Mouse (Mus musculus) heart, embryonic 12.5 days (tissue): Measurements from ENCODE around the gene Rel. TPM values are rescaled to one million over a fixed set of nuclear protein-coding genes. Genes with fewer than 3 reads are reported as not detected.
"Not testable (repeated sequence)": the region's sequence is repeated elsewhere in the genome, so short reads cannot be mapped to it uniquely, and the experiment has no call there.

Source experiments
- ATAC-seq: fragments of 200-750 bp; cut with Nextera tagmentation; 2 replicates; pipeline ENCODE4 v1.8.0; 2017; ENCODE audit warnings: moderate TSS enrichment, moderate library complexity; ENCODE audit not compliant: insufficient number of reproducible peaks, low FRiP score
- H3K27ac ChIP-seq: fragments of 300-500 bp; sonication (generic); 2 replicates; pipeline ENCODE4 v1.5.1; 2016; ENCODE audit warnings: mild to moderate bottlenecking, moderate library complexity; ENCODE audit not compliant: poor library complexity, severe bottlenecking
- H3K27me3 ChIP-seq: fragments of 300-500 bp; sonication (generic); replicated peaks from 2 replicates; pipeline ENCODE4 v1.6.1; 2016; ENCODE audit warnings: mild to moderate bottlenecking, moderate library complexity
- H3K36me3 ChIP-seq: fragments of 300-500 bp; sonication (generic); 2 replicates; pipeline ENCODE4 v1.6.1; 2016; ENCODE audit warnings: mild to moderate bottlenecking, moderate library complexity
- H3K4me1 ChIP-seq: fragments of 300-500 bp; sonication (generic); replicated peaks from 2 replicates; pipeline ENCODE4 v1.6.1; 2016; ENCODE audit warnings: mild to moderate bottlenecking
- H3K4me2 ChIP-seq: fragments of 300-500 bp; sonication (generic); 2 replicates; pipeline ENCODE4 v1.6.1; 2016; ENCODE audit warnings: mild to moderate bottlenecking, moderate library complexity
- H3K4me3 ChIP-seq: fragments of 300-500 bp; sonication (generic); 2 replicates; pipeline ENCODE4 v1.5.1; 2016; ENCODE audit warnings: mild to moderate bottlenecking
- H3K9ac ChIP-seq: fragments of 300-500 bp; sonication (generic); 2 replicates; pipeline ENCODE4 v1.6.1; 2016; ENCODE audit warnings: mild to moderate bottlenecking, moderate library complexity
- H3K9me3 ChIP-seq: fragments of 300-500 bp; sonication (generic); replicated peaks from 2 replicates; pipeline ENCODE4 v1.6.1; 2016; ENCODE audit warnings: mild to moderate bottlenecking, moderate library complexity
- WGBS: fragments of 180-500 bp; shearing (Covaris S2); methylation state at CpG from one replicate; pipeline ENCODE4 v1.1.7; 2016; 5-methylcytosine and 5-hydroxymethylcytosine counted together
- polyA plus RNA-seq: library from polyadenylated mRNA; unstranded; fragments of >200 nt; fragmentation: Nextera tagmentation; extraction: Ambion mirVana; gene quantifications from 2 replicates; pipeline ENCODE4 v1.2.1, GENCODE M21; 2016

Gene Rel
- polyA plus RNA-seq, 1 experiment from 2014 or later = 2.2 TPM

DNA sequence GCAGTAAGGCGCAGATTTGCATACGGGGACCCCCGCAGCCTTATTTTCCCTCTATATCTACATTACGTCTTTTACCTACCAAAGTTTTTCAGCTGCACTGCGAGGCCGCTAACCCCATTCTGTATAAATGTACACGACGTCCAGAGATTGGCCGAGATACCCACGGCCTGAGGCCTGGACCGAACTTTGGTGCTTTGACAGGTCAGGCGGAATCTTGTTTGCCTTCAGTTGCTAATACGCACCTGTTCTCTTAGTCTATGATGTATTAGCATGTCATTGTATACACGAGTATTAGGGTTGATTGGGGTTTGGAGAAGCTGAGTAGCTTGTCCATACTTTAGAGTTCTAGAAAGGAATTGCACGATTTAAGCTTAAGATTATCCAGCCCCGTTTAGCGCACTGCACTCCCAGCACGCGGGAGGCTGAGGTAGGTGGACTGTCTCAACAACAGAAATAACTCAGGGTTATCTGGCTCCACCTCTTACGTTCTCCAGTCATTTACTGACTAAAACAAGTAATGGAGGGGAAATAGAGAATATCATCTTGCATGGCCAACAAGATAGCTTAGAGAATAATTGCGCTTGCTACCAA lies 832 bp upstream of the Rel start:
- peak overlapping the region; percentile 72 for H3K9ac ChIP-seq
- H3K36me3 ChIP-seq = no peaks in the 10 kb centered on the region
- 6% methylated on average over 21 of the region's 21 CpGs for WGBS
- peak overlapping the region; percentile 63 for H3K4me3 ChIP-seq
- no peaks in the 10 kb centered on the region for H3K9me3 ChIP-seq
- peaks cover 13% of the 10 kb centered on the region for H3K4me1 ChIP-seq
- no peak for ATAC-seq
- peak overlapping the region; percentile 94 for H3K27ac ChIP-seq
- H3K27me3 ChIP-seq = no peaks in the 10 kb centered on the region
- peak overlapping the region; percentile 85 for H3K4me2 ChIP-seq

DNA sequence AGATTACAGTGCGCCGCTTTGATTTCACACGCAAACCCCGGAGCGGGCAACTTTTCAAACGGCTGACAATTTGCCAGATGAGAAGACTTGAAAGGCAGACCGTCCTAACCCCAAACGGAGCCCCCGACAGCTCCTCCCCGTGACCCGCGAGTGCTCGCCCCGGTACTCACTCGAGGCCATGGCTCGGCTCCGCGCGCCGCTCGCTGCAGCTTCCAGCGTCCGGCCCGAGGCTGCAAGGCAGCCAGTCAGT lies 335 bp downstream of the Rel start:
- Histone ChIP-seq H3K4me1 (peaks cover 13% of the 10 kb centered on the region), H3K4me3 (peak overlapping the region; percentile 63), H3K9ac (peak overlapping the region; percentile 72), H3K4me2 (peak overlapping the region; percentile 85), H3K27ac (peak overlapping the region; percentile 94), H3K27me3 (no peaks in the 10 kb centered on the region), H3K36me3 (no peaks in the 10 kb centered on the region), H3K9me3 (no peaks in the 10 kb centered on the region)
- no peak; the same call in 1 of the 2 replicates for ATAC-seq
- WGBS = under 1% methylated on average over 24 of the region's 24 CpGs

DNA sequence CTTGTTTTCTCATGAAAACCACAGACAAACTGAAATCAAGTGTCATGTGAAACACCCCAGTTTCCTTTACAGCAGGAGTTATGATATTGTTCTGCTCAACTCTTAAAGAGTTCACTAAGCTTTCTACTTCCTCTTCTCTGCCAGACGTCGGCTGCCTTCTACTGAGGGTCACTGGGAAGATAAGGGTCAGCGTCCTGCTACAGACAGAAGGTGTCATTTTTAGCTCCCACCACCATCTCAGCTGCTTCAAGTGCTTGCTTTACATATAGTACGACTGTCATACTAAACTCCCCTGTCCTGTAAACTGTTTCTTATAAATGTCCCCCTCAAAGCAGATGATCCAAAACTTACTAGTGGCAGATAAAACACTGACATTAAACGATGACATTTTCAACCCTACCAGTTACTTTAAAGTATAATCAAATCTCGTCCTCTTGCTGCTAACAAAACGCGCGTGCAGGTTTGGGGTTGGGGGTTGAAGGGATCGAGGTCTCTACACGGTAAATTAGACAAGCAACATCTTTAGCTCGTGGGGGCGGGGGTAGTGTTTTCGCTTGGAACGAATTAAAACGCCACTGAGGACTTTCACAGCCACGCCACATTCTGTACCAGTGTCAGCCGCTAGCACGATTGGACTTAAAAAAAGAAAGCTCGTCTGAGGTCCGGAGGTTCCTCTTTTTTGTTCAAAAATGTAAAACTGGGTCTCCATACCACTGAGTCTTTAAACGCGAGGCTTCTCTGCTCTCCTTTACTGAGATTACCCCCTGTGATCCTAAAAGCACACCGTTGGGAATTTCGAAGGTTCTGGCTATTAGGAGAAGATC lies 872 bp downstream of the Rel start:
- peak overlapping the region; percentile 94 for H3K27ac ChIP-seq
- ATAC-seq = no peak
- no peaks in the 10 kb centered on the region for H3K27me3 ChIP-seq
- no peaks in the 10 kb centered on the region for H3K9me3 ChIP-seq
- H3K9ac ChIP-seq = peak overlapping the region; percentile 72
- WGBS = under 1% methylated on average over 25 of the region's 25 CpGs
- peak overlapping the region; percentile 63 for H3K4me3 ChIP-seq
- H3K4me2 ChIP-seq = peak overlapping the region; percentile 85
- H3K4me1 ChIP-seq = peaks cover 13% of the 10 kb centered on the region
- no peaks in the 10 kb centered on the region for H3K36me3 ChIP-seq

DNA sequence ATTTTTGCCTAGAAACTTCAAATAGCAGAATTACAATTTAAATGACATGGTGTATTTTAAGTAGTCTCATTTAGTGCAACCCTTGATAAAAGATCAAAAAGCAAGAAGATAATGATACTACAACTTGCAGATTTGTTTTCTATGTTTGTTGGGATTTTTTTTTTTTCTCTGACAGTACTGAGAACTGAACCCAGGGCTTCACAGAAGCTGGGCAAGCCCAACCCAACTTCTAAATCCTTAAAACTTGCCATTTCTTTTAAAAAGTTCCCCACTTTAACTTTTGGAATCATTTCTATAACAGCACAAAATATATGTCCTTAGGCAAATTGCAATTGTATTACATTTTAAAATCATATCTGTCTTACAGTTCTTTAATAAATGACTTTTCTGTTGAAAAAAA lies 1.7 kb downstream of the Rel start:
- Histone ChIP-seq H3K9ac (no peak overlapping the region), H3K27ac (no peak overlapping the region), H3K4me2 (no peak overlapping the region), H3K27me3 (no peaks in the 10 kb centered on the region), H3K4me1 (peaks cover 13% of the 10 kb centered on the region), H3K9me3 (no peaks in the 10 kb centered on the region), H3K4me3 (no peak overlapping the region), H3K36me3 (no peaks in the 10 kb centered on the region)
- ATAC-seq = no peak

DNA sequence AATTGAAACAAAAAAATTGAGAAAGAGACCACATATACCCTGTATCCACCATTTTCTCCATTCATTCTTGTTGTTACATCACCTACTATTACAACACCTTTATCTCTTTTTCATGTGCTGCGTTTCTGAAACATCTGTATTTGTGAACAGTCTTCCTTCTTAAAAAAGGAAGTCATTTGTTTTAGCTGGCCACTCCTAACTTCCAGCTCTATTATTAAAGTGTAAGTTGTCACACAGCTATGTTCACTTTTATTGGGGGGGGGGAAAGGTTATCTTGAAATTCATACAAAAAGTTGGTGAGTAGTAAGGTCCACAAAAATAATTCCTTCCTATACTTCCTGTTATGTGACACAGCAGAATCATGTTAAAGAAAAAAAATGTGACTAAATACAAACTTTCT lies 2.8 kb downstream of the Rel start:
- peaks cover 11% of the 10 kb centered on the region for H3K4me1 ChIP-seq
- no peaks in the 10 kb centered on the region for H3K9me3 ChIP-seq
- H3K27me3 ChIP-seq = no peaks in the 10 kb centered on the region
- WGBS = 43% methylated on average over 1 of the region's 1 CpGs
- H3K9ac ChIP-seq = no peak overlapping the region
- H3K4me3 ChIP-seq = no peak overlapping the region
- H3K4me2 ChIP-seq = no peak overlapping the region
- no peaks in the 10 kb centered on the region for H3K36me3 ChIP-seq
- no peak overlapping the region for H3K27ac ChIP-seq
- ATAC-seq = no peak

DNA sequence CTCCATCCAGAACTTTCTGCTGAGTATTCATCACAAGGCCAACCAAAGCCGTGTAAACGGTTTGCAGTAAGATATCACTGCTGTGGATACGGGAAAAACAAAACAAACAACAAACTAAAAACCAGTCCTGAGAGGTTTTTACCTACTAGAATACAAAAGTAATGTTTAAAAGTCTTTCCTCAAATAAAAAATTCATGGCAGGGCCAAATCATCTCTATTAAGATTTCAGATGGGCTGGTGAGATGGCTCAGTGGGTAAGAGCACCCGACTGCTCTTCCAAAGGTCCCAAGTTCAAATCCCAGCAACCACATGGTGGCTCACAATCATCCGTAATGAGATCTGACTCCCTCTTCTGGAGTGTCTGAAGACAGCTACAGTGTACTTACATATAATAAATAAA lies 3.4 kb downstream of the Rel start:
- H3K27me3 ChIP-seq, H3K9me3 ChIP-seq, H3K4me3 ChIP-seq, H3K9ac ChIP-seq, H3K4me1 ChIP-seq, H3K36me3 ChIP-seq, H3K27ac ChIP-seq, H3K4me2 ChIP-seq, ATAC-seq: not testable (repeated sequence)
- WGBS = 82% methylated on average over 5 of the region's 5 CpGs

DNA sequence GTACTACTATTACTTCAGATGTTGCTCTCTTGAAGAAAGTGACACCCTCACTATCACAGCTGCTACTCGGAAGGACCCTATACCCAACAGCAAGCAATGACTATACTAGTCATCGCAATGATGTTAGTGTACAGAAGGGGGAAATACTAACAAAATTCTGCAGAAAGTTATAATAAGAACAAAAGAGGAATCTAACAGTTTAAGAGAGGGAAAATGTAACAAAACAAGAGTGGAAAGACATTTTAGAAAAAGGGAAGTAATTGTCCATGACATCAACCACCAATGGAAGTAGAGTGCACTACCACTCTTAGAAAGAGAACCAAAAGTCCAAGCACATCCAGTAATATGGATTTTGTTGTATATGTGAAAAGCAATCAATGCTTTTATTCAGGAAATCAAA lies 8.1 kb downstream of the Rel start:
- WGBS = 82% methylated on average over 2 of the region's 2 CpGs
- Histone ChIP-seq H3K4me3 (no peak overlapping the region), H3K27me3 (no peaks in the 10 kb centered on the region), H3K9ac (no peak overlapping the region), H3K4me1 (no peaks in the 10 kb centered on the region), H3K36me3 (no peaks in the 10 kb centered on the region), H3K4me2 (no peak overlapping the region), H3K27ac (no peak overlapping the region), H3K9me3 (no peaks in the 10 kb centered on the region)
- ATAC-seq = no peak

DNA sequence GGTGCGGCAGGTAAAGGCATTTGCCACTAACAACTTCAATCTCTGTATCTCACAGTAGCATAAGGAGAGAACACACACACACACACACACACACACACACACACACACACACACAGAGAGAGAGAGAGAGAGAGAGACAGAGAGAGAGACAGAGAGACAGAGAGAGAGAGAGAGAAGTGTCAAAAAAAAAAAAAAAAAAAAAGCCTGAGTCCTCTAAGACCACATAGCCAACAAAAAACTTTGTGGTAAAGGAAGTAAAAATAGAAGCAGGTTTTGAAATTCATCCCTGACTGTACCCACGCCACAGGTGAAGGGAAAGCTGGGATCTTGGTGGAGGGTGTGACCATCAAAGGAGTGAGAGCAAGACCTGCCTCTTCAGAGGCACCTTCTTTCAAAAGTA lies 12.6 kb downstream of the Rel start:
- Histone ChIP-seq H3K4me1 (no peaks in the 10 kb centered on the region), H3K27ac (no peak overlapping the region), H3K4me3 (no peak overlapping the region), H3K9ac (no peak overlapping the region), H3K36me3 (no peaks in the 10 kb centered on the region), H3K27me3 (no peaks in the 10 kb centered on the region), H3K4me2 (no peak overlapping the region), H3K9me3 (no peaks in the 10 kb centered on the region)
- 82% methylated on average over 2 of the region's 2 CpGs for WGBS
- ATAC-seq = no peak

DNA sequence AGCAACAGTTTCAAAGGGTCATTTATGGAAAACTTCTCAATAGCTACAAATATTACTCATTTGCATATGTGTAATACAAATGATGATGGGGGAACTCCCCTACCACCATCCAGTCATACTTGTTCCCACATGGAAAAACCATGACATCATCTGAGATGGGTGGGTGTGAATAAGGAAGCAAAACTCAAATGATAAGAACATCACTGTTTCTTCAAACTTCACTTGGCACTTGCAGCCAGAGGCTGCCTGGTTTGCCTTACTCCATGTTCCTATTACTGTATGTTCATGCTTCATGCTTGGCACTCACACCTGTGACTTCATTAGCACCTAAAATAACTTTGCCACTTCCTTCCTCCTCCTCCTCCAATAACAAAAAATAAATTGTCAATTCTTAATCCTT lies 16.4 kb downstream of the Rel start:
- Histone ChIP-seq H3K36me3 (no peaks in the 10 kb centered on the region), H3K9me3 (no peaks in the 10 kb centered on the region), H3K4me3 (no peak overlapping the region), H3K27me3 (no peaks in the 10 kb centered on the region), H3K4me2 (no peak overlapping the region), H3K27ac (no peak overlapping the region), H3K9ac (no peak overlapping the region), H3K4me1 (no peaks in the 10 kb centered on the region)
- ATAC-seq = no peak

DNA sequence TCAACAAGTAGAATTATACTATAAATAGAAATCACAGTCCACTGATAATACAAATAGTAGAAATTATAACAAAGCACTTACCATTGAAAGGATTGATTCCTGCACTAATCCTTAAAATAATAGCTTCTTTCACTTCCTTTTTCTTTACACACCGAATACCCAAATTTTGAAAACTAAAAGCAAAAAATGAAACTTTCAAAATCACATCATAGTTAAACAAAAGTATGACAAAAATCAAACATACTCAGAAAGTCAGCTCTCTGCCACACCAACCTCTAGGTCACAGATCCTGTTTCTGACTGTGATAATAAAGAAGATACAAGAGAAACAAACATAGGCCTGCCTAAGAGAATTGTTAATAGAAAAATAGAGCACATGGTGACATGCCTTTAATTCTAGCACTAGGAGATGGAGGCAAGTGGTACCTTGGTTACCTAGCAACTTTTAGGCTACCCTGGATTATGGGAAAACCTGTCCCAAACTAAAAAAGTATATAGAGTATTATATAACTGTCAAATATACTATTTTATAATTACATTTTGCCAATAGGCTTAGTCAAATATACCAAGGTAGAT lies 17.5 kb downstream of the Rel start:
- Histone ChIP-seq H3K4me2 (no peak overlapping the region), H3K9ac (no peak overlapping the region), H3K4me3 (no peak overlapping the region), H3K9me3 (no peaks in the 10 kb centered on the region), H3K27me3 (no peaks in the 10 kb centered on the region), H3K36me3 (no peaks in the 10 kb centered on the region), H3K4me1 (no peaks in the 10 kb centered on the region), H3K27ac (no peak overlapping the region)
- WGBS = 87% methylated on average over 1 of the region's 1 CpGs
- no peak for ATAC-seq

DNA sequence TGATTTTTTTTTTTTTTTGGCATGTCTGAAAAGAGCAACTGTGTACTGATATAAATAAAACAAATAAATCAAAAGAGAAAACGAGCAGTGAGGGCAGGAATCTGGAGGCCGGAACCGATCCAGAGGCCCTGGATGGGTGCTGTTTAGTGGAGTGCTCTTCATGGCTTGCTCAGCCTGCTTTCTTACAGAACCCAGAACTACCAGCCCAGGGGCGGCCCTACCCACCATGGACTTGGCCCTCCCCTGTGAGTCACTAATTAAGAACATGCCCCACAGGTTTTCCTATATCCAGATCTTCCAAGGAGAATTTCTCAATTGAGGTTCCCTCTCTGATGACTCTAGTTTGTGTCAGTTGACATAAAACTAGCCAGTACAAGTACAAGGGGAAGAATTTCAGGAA lies 24.7 kb downstream of the Rel start:
- no peak overlapping the region for H3K27ac ChIP-seq
- H3K9me3 ChIP-seq = no peaks in the 10 kb centered on the region
- no peaks in the 10 kb centered on the region for H3K27me3 ChIP-seq
- H3K4me3 ChIP-seq = no peak overlapping the region
- no peak overlapping the region for H3K9ac ChIP-seq
- no peaks in the 10 kb centered on the region for H3K4me1 ChIP-seq
- no peak for ATAC-seq
- no peak overlapping the region for H3K4me2 ChIP-seq
- 83% methylated on average over 4 of the region's 4 CpGs for WGBS
- H3K36me3 ChIP-seq = peaks cover 19% of the 10 kb centered on the region

DNA sequence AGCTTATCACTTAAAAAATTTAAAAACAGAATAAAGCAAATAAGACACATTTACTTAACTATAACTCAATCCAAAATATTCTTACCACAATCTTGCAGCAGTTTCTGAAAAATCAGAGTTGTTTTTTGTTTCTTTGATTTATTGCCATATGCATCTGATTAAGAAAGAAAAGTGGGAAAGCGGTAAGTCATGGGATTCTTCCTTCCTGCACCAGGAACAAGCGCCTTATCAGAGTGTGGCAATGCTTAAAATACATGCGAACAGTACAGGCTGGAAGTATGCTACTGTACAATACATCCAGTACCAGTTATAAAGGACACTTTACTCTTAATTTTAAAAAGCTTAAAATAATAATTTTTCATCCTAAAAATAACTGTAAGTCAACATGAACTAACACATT lies 26.4 kb downstream of the Rel start:
- H3K4me1 ChIP-seq = no peaks in the 10 kb centered on the region
- H3K9me3 ChIP-seq = no peaks in the 10 kb centered on the region
- H3K4me2 ChIP-seq = no peak overlapping the region
- ATAC-seq = no peak
- no peak overlapping the region for H3K9ac ChIP-seq
- no peak overlapping the region for H3K27ac ChIP-seq
- no peaks in the 10 kb centered on the region for H3K27me3 ChIP-seq
- peaks cover 22% of the 10 kb centered on the region for H3K36me3 ChIP-seq
- 66% methylated on average over 3 of the region's 3 CpGs for WGBS
- no peak overlapping the region for H3K4me3 ChIP-seq
